Mouse (Mus musculus): Measurements from ENCODE around the gene Pip5k1c. TPM values are rescaled to one million over a fixed set of nuclear protein-coding genes. Genes with fewer than 3 reads are reported as not detected.

Gene Pip5k1c
- polyA plus RNA-seq, 1 experiment from 2014 or later = 33.7 TPM

DNA sequence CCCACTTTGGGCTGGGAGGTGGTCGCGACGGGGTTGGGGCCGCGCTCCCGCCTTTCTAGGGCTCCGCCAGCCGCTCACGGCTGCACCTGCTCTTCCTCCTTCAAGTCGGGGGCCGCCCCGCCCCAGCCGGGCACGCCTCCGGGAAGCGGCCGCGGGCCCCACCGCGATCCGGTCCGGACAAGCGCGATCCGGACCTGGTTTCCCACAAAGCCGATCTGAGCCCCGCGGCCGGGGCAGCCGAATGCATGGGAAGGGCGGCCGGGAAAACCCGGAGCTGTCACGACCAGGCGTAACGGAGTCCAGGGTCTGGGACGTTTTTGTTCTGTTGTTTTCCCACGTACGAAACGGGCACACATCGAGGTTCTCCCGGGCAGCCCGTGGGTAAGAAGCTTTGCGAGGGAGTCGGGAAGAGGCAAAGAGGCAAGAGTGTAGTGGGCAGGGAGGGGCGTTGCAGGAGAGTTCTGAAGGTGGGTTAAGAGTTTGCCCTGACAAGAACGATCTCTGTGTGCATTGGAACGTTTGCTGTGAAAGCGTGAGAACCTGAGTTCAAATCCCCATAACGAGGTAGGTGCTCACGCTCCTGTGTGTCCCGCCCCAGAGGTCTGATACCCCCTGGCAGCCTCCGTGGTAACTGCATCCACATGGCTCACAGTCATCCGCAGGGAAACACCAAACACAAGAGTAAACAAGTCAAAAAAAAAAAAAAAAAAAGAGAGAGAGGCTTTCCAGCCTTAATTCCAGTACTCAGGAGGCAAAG lies 6.9 kb upstream of the Pip5k1c start:
- Histone ChIP-seq H3K36me3 (ENCODE audit: control insufficient read depth, insufficient read depth, low read length) (no peaks in the 10 kb centered on the region), H3K9me3 (ENCODE audit: control insufficient read depth, low read length) (no peaks in the 10 kb centered on the region), H3K4me3 (ENCODE audit: control insufficient read depth in 1 of 2, insufficient read depth in 1 of 2, low read depth in 1 of 2, low read length in 2 of 2) (peak overlapping the region; percentile 52 to 54), H3K27me3 (ENCODE audit: control insufficient read depth, insufficient read depth, low read length) (peaks cover 63% of the 10 kb centered on the region), H3K4me2 (ENCODE audit: low read length) (peak overlapping the region; percentile 84), H3K27ac (replicated peaks in 1 of 2; ENCODE audit: control insufficient read depth in 1 of 2, insufficient read depth in 1 of 2, low read depth in 2 of 2, low read length in 2 of 2) (no peak overlapping the region), H3K9ac (ENCODE audit: low read length) (peak overlapping the region; percentile 64), H3K4me1 (ENCODE audit: control insufficient read depth in 2 of 2, insufficient read depth in 2 of 2, low read length in 2 of 2) (peaks cover 3 to 7% of the 10 kb centered on the region in 2 experiments; a peak in 2 of 4 replicates)
- ATAC-seq (ENCODE audit: insufficient number of reproducible peaks, insufficient read depth, low FRiP score, low read depth) = peak; percentile 68
- WGBS = 2% methylated on average over 53 of the region's 54 CpGs

DNA sequence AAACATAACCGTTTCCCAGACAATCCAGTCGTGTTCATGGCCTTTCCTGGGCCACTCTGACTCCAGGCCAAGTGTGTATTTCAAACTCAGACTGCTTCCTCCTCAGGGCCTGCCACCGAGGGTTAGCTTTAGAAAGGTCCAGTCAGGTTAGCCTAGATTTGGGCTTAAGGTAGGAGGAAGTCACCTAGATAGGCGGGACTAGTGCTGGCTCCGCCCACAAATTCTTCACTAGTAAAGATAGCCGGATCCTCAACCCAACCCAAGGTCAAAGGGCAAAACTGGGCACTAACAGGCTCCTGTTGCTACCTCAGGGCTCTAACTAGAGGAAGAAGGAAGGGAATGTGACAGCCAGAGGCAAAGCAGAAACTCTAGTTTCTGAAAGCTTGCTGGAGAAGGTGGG lies 6.2 kb upstream of the Pip5k1c start:
- H3K27me3 ChIP-seq (ENCODE audit: control insufficient read depth, insufficient read depth, low read length) = peaks cover 66% of the 10 kb centered on the region
- H3K9ac ChIP-seq (ENCODE audit: low read length) = no peak overlapping the region
- ATAC-seq (ENCODE audit: insufficient number of reproducible peaks, insufficient read depth, low FRiP score, low read depth) = no peak
- H3K4me3 ChIP-seq (ENCODE audit: control insufficient read depth in 1 of 2, insufficient read depth in 1 of 2, low read depth in 1 of 2, low read length in 2 of 2) = no peak overlapping the region
- no peak overlapping the region for H3K4me2 ChIP-seq (ENCODE audit: low read length)
- H3K36me3 ChIP-seq (ENCODE audit: control insufficient read depth, insufficient read depth, low read length) = no peaks in the 10 kb centered on the region
- H3K4me1 ChIP-seq (ENCODE audit: control insufficient read depth in 2 of 2, insufficient read depth in 2 of 2, low read length in 2 of 2) = peaks cover 3 to 7% of the 10 kb centered on the region in 2 experiments; a peak in 2 of 4 replicates
- WGBS = 39% methylated on average over 6 of the region's 6 CpGs
- H3K27ac ChIP-seq (replicated peaks in 1 of 2; ENCODE audit: control insufficient read depth in 1 of 2, insufficient read depth in 1 of 2, low read depth in 2 of 2, low read length in 2 of 2) = no peak overlapping the region
- H3K9me3 ChIP-seq (ENCODE audit: control insufficient read depth, low read length) = no peaks in the 10 kb centered on the region

DNA sequence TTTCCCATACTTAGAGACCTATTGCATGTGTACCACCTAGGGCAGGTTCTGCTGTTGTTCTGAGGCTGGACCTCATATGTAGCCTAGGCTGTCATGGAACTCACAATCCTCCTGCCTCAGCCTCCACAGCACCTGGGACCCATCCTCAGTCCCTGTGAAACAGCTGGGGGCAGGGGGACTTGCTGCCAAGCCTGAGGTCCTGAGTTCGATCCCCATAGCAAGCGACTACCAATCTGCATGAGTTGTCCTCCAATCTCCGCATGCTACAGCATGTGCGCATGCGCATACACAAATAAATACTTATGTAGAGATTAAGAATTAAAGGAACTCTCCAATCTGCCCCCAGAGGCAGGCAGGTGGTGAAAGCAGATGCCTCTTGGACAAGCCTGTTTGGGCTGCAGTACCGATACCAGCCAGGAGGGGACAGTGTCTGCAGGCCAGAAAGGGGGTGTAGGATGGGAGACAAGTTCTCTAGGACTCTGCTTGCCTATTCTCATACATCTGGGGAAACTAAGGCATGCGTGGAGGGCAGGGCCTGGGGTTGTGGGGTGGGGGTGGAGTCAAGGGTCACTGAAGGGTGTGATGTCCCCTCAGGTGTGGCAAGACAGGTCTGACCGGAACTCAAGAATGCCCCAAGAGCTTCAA lies 5.1 kb upstream of the Pip5k1c start:
- 55% methylated on average over 8 of the region's 8 CpGs for whole genome bisulfite sequencing
- no peak for ATAC-seq (ENCODE audit: insufficient number of reproducible peaks, insufficient read depth, low FRiP score, low read depth)
- no peak overlapping the region for H3K9ac ChIP-seq (ENCODE audit: low read length)
- H3K4me2 ChIP-seq (ENCODE audit: low read length) = no peak overlapping the region
- no peaks in the 10 kb centered on the region for H3K9me3 ChIP-seq (ENCODE audit: control insufficient read depth, low read length)
- peaks cover 64% of the 10 kb centered on the region for H3K27me3 ChIP-seq (ENCODE audit: control insufficient read depth, insufficient read depth, low read length)
- no peaks in the 10 kb centered on the region for H3K36me3 ChIP-seq (ENCODE audit: control insufficient read depth, insufficient read depth, low read length)
- peaks cover 3 to 7% of the 10 kb centered on the region in 2 experiments; a peak in 2 of 4 replicates for H3K4me1 ChIP-seq (ENCODE audit: control insufficient read depth in 2 of 2, insufficient read depth in 2 of 2, low read length in 2 of 2)
- H3K27ac ChIP-seq (replicated peaks in 1 of 2; ENCODE audit: control insufficient read depth in 1 of 2, insufficient read depth in 1 of 2, low read depth in 2 of 2, low read length in 2 of 2) = no peak overlapping the region
- no peak overlapping the region for H3K4me3 ChIP-seq (ENCODE audit: control insufficient read depth in 1 of 2, insufficient read depth in 1 of 2, low read depth in 1 of 2, low read length in 2 of 2)

DNA sequence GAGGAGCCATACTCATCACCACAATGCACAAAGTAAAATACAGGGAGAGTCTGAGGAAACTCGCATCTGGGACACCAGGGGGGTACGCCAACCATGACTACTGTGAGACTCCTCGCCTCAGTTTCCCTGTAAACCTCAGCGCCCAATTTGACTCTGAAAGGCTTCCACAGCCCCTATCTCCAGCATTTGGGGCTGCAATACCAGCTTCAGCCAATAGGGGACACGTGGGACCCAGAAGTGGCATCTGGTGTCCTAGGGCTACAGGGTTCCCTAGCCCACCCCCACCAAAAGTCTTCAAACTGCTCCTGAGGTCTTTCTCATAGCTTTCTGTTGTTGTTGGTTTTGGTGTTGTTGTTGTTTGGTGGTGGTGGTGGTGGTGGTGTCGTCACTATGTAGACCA lies 4.2 kb upstream of the Pip5k1c start:
- no peaks in the 10 kb centered on the region for H3K36me3 ChIP-seq (ENCODE audit: control insufficient read depth, insufficient read depth, low read length)
- no peak overlapping the region for H3K9ac ChIP-seq (ENCODE audit: low read length)
- no peak overlapping the region for H3K27ac ChIP-seq (replicated peaks in 1 of 2; ENCODE audit: control insufficient read depth in 1 of 2, insufficient read depth in 1 of 2, low read depth in 2 of 2, low read length in 2 of 2)
- 28% methylated on average over 6 of the region's 6 CpGs for WGBS
- peaks cover 5 to 8% of the 10 kb centered on the region in 2 experiments; a peak in 3 of 4 replicates for H3K4me1 ChIP-seq (ENCODE audit: control insufficient read depth in 2 of 2, insufficient read depth in 2 of 2, low read length in 2 of 2)
- H3K9me3 ChIP-seq (ENCODE audit: control insufficient read depth, low read length) = no peaks in the 10 kb centered on the region
- H3K27me3 ChIP-seq (ENCODE audit: control insufficient read depth, insufficient read depth, low read length) = peaks cover 56% of the 10 kb centered on the region
- ATAC-seq (ENCODE audit: insufficient number of reproducible peaks, insufficient read depth, low FRiP score, low read depth) = no peak
- no peak overlapping the region for H3K4me3 ChIP-seq (ENCODE audit: control insufficient read depth in 1 of 2, insufficient read depth in 1 of 2, low read depth in 1 of 2, low read length in 2 of 2)
- no peak overlapping the region for H3K4me2 ChIP-seq (ENCODE audit: low read length)

DNA sequence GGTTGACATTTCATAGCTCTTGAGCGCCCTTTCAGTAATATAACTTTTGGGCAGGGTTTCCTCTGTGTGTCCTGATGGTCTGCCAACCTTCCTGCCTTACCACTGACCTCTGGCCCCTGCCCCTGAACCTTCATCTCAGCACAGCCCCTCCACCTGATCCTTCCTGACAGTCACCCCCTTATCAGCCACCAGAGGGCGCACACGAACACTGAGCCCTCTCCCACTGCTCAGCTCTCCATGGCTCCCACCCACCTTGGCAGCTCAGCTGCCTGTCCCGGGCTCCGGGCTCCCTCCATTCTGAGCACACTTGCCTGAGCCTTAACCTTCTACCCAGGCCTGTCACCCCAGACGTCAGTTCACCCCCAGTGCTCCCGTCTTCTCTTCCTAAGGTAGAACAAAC lies 3.5 kb upstream of the Pip5k1c start:
- Histone ChIP-seq H3K9me3 (ENCODE audit: control insufficient read depth, low read length) (no peaks in the 10 kb centered on the region), H3K9ac (ENCODE audit: low read length) (no peak overlapping the region), H3K4me1 (ENCODE audit: control insufficient read depth in 2 of 2, insufficient read depth in 2 of 2, low read length in 2 of 2) (peaks cover 12 to 15% of the 10 kb centered on the region in 2 experiments), H3K4me3 (ENCODE audit: control insufficient read depth in 1 of 2, insufficient read depth in 1 of 2, low read depth in 1 of 2, low read length in 2 of 2) (no peak overlapping the region), H3K4me2 (ENCODE audit: low read length) (no peak overlapping the region), H3K27me3 (ENCODE audit: control insufficient read depth, insufficient read depth, low read length) (peaks cover 49% of the 10 kb centered on the region), H3K27ac (replicated peaks in 1 of 2; ENCODE audit: control insufficient read depth in 1 of 2, insufficient read depth in 1 of 2, low read depth in 2 of 2, low read length in 2 of 2) (no peak overlapping the region), H3K36me3 (ENCODE audit: control insufficient read depth, insufficient read depth, low read length) (no peaks in the 10 kb centered on the region)
- WGBS = 2% methylated on average over 7 of the region's 7 CpGs
- ATAC-seq (ENCODE audit: insufficient number of reproducible peaks, insufficient read depth, low FRiP score, low read depth) = 0 out of 2 replicates have a peak, but pooled peaks have one; percentile 5

DNA sequence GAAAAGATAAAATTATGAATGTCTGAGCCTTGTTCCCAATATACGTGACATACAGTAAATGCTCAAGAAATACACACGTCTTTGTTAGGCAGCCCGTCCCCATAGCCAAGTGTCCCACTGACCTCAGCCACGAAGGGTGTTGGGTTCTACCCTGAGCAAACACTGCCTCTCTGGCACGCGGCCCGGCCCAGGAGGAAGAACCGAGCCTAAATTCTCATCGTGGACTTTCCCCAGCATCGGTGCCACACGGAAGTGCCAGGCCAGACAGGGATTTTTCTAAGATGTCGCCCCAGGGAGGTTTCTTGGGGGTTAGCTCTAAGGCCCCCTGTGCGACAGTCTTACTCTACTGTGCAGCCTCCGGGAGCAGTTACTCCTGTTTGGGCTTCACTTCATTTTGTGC lies 3.0 kb upstream of the Pip5k1c start:
- no peak overlapping the region for H3K27ac ChIP-seq (replicated peaks in 1 of 2; ENCODE audit: control insufficient read depth in 1 of 2, insufficient read depth in 1 of 2, low read depth in 2 of 2, low read length in 2 of 2)
- no peaks in the 10 kb centered on the region for H3K36me3 ChIP-seq (ENCODE audit: control insufficient read depth, insufficient read depth, low read length)
- H3K4me1 ChIP-seq (ENCODE audit: control insufficient read depth in 2 of 2, insufficient read depth in 2 of 2, low read length in 2 of 2) = peaks cover 17 to 21% of the 10 kb centered on the region in 2 experiments
- no peak overlapping the region for H3K4me3 ChIP-seq (ENCODE audit: control insufficient read depth in 1 of 2, insufficient read depth in 1 of 2, low read depth in 1 of 2, low read length in 2 of 2)
- WGBS = 57% methylated on average over 14 of the region's 14 CpGs
- no peak for ATAC-seq (ENCODE audit: insufficient number of reproducible peaks, insufficient read depth, low FRiP score, low read depth)
- H3K4me2 ChIP-seq (ENCODE audit: low read length) = no peak overlapping the region
- H3K9me3 ChIP-seq (ENCODE audit: control insufficient read depth, low read length) = no peaks in the 10 kb centered on the region
- peaks cover 44% of the 10 kb centered on the region for H3K27me3 ChIP-seq (ENCODE audit: control insufficient read depth, insufficient read depth, low read length)
- no peak overlapping the region for H3K9ac ChIP-seq (ENCODE audit: low read length)

DNA sequence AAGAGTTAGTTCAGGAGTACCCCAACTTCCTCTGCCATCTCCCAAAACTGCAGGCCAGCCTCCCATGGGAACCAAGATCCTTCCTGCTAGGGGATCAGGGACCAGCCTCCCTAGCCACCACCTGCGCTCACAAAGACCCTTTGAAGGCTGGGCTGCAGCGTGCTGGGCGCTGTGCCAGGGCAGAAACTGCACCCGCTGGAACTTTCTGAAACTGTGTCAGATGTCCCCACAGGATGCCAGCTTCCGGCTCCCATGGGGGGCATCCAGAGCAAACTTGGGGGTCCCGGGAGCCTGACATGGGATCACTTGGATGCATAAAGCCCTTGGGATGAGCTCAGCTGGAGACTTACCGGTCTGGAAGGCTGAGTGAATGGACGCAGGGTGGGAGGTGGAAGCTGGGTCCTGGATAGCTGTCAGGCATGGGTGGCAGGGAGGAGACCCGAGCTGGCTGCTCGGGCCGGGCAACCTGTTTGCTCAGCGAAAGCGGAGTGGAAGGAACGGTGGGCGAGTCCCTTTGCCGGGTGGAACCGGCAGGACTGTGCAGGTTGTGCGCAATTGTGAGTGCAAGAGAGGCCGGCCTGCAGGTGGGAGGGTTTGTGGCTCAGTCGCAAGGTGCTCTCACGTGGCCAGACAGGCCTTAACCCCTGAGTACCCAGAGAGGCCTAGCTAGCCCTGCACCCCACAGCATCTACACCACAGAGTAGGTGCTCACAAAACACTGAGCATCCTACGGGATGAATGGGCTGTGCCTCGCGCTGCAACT lies 1.9 kb upstream of the Pip5k1c start:
- no peak for ATAC-seq (ENCODE audit: insufficient number of reproducible peaks, insufficient read depth, low FRiP score, low read depth)
- H3K9ac ChIP-seq (ENCODE audit: low read length) = no peak overlapping the region
- peaks cover 17 to 18% of the 10 kb centered on the region in 2 experiments for H3K4me1 ChIP-seq (ENCODE audit: control insufficient read depth in 2 of 2, insufficient read depth in 2 of 2, low read length in 2 of 2)
- no peak overlapping the region for H3K27ac ChIP-seq (replicated peaks in 1 of 2; ENCODE audit: control insufficient read depth in 1 of 2, insufficient read depth in 1 of 2, low read depth in 2 of 2, low read length in 2 of 2)
- H3K4me2 ChIP-seq (ENCODE audit: low read length) = no peak overlapping the region
- H3K36me3 ChIP-seq (ENCODE audit: control insufficient read depth, insufficient read depth, low read length) = no peaks in the 10 kb centered on the region; the same call in 1 of the 2 replicates
- no peaks in the 10 kb centered on the region for H3K9me3 ChIP-seq (ENCODE audit: control insufficient read depth, low read length)
- no peak overlapping the region for H3K4me3 ChIP-seq (ENCODE audit: control insufficient read depth in 1 of 2, insufficient read depth in 1 of 2, low read depth in 1 of 2, low read length in 2 of 2)
- WGBS = 17% methylated on average over 24 of the region's 24 CpGs
- peaks cover 37% of the 10 kb centered on the region for H3K27me3 ChIP-seq (ENCODE audit: control insufficient read depth, insufficient read depth, low read length)

Data from heart, embryonic 14.5 days (tissue).